Mouse (Mus musculus) limb, embryonic 15.5 days (tissue): Measurements from ENCODE around the gene Klhl29. TPM values are rescaled to one million over a fixed set of nuclear protein-coding genes. Genes with fewer than 3 reads are reported as not detected.

Experiments used
- ATAC-seq: fragments of 200-750 bp; cut with Nextera tagmentation; 2 replicates; pipeline ENCODE4 v1.8.0; 2017; ENCODE audit warnings: low read depth, moderate TSS enrichment; ENCODE audit not compliant: insufficient number of reproducible peaks, low FRiP score, low TSS enrichment
- H3K27ac ChIP-seq: fragments of 300-500 bp; sonication (generic); 2 replicates; pipeline ENCODE4 v1.5.1; 2015; ENCODE audit warnings: moderate library complexity, mild to moderate bottlenecking, inconsistent platforms
- H3K27me3 ChIP-seq: fragments of 300-500 bp; sonication (generic); 2 replicates; pipeline ENCODE4 v1.6.1; 2015; ENCODE audit warnings: inconsistent platforms
- H3K36me3 ChIP-seq: fragments of 300-500 bp; sonication (generic); 2 replicates; pipeline ENCODE4 v1.6.1; 2015; ENCODE audit warnings: inconsistent platforms
- H3K4me1 ChIP-seq: fragments of 300-500 bp; sonication (generic); 2 replicates; pipeline ENCODE4 v1.6.1; 2015; ENCODE audit warnings: inconsistent platforms
- H3K4me2 ChIP-seq: fragments of 300-500 bp; sonication (generic); 2 replicates; pipeline ENCODE4 v1.6.1; 2015; ENCODE audit warnings: mild to moderate bottlenecking, inconsistent platforms
- H3K4me3 ChIP-seq: fragments of 300-500 bp; sonication (generic); 2 replicates; pipeline ENCODE4 v1.5.1; 2015; ENCODE audit warnings: mild to moderate bottlenecking, inconsistent platforms
- H3K9ac ChIP-seq: fragments of 300-500 bp; sonication (generic); 2 replicates; pipeline ENCODE4 v1.6.1; 2015; ENCODE audit warnings: inconsistent platforms
- H3K9me3 ChIP-seq: fragments of 300-500 bp; sonication (generic); 2 replicates; pipeline ENCODE4 v1.6.1; 2016; ENCODE audit warnings: inconsistent platforms
- WGBS: fragments of 180-500 bp; shearing (Covaris S2); methylation state at CpG from one replicate; pipeline ENCODE4 v1.1.7; 2015; 5-methylcytosine and 5-hydroxymethylcytosine counted together
- polyA plus RNA-seq: library from polyadenylated mRNA; unstranded; fragments of >200 nt; fragmentation: Nextera tagmentation; extraction: Ambion mirVana; gene quantifications from 2 replicates; pipeline ENCODE4 v1.2.1, GENCODE M21; 2015

Gene Klhl29
- polyA plus RNA-seq, 1 experiment from 2014 or later: 2.2 TPM

DNA sequence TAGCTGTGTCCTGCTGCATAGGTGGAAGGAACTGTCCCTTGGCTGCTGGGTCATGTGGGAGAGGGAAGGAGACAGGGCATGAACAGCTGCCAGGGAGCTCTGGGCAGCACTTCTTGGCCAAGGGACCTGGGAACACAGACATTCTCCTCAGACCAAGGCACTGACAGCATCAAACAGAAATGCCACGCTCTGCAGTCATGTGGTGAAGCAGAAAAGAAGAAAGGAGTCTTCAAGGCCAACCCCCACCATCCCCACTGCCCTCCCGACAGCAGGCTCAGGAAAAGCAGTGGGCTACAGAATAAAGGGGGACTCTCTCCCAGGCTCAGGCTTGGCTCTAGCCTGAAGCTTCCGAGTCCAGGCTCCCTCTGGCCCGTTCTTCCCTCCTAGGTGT, 130.3 kb downstream of the Klhl29 start:
- no peak overlapping the region for H3K9ac ChIP-seq
- no peak overlapping the region for H3K4me2 ChIP-seq
- ATAC-seq: no peak
- H3K4me1 ChIP-seq: peaks cover 53% of the 10 kb centered on the region
- no peaks in the 10 kb centered on the region for H3K9me3 ChIP-seq
- 52% methylated on average over 4 of the region's 4 CpGs for WGBS
- peak overlapping the region; percentile 43; the same call in 1 of the 2 replicates for H3K27ac ChIP-seq
- no peaks in the 10 kb centered on the region for H3K36me3 ChIP-seq
- no peaks in the 10 kb centered on the region for H3K27me3 ChIP-seq
- no peak overlapping the region for H3K4me3 ChIP-seq

DNA sequence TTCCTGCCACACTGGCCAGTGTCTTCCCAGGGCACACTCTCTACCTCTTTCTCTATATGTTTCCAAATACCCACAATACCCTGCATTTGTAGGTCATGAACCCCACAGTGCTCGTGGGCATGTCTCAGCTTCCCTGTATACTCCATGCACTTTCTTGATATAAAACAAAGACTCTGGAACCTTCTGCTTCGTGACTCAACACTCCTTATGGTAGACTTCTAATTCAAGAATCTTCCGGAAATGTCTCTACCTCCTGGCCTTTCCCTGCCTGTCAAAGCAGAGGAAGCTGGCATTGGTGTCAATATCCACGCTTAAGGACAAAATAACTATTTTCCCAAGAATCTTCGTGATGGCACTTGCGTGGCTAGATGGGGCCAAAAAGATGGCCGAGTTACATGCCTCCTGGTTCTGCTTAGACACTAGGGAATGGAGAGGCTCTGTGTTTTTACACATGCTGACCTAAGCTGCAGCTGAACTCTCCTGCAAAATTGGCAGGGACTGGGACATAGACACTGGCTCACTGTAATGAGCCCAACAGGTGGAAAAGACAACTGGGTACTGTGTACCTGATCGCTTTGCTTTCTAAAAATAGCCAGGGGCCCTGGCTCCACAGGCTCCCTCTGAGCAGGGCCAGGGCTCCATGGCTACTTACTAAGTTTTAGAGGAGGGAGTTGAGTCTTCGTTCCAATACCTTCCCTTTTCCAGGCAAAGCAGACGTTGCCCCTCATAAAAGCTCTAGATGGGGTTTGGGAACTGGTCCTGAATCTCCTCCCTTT, 130.9 kb downstream of the Klhl29 start:
- H3K4me2 ChIP-seq: no peak overlapping the region
- H3K9me3 ChIP-seq: no peaks in the 10 kb centered on the region
- peaks cover 56% of the 10 kb centered on the region for H3K4me1 ChIP-seq
- H3K9ac ChIP-seq: no peak overlapping the region
- peak overlapping the region; percentile 43; the same call in 1 of the 2 replicates for H3K27ac ChIP-seq
- no peaks in the 10 kb centered on the region for H3K27me3 ChIP-seq
- H3K4me3 ChIP-seq: no peak overlapping the region
- WGBS: 75% methylated on average over 10 of the region's 10 CpGs
- no peaks in the 10 kb centered on the region for H3K36me3 ChIP-seq
- ATAC-seq: no peak

DNA sequence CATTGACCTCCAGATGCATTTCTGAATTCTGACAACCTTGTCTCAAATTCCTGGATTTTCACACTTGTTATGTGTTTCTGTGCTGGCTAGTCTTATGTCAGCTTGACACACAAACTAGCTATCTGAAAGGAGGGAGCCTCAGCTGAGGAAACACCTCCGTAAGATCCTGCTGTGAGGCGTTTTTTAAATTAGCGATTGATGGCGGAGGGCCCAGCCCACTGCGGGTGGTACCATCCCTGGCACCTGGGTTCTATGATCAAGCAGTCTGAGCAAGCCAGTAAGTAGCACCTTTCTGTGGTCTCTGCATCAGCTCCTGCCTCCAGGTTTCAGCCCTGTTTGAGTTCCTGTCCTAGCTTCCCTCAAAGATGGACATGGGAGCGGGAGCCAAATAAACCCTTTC, 131.6 kb downstream of the Klhl29 start:
- Histone ChIP-seq H3K4me3 (no peak overlapping the region), H3K4me1 (peaks cover 56% of the 10 kb centered on the region), H3K9me3 (no peaks in the 10 kb centered on the region), H3K9ac (no peak overlapping the region), H3K4me2 (no peak overlapping the region), H3K36me3 (no peaks in the 10 kb centered on the region), H3K27me3 (no peaks in the 10 kb centered on the region), H3K27ac (no peak overlapping the region)
- no peak for ATAC-seq
- WGBS: 70% methylated on average over 6 of the region's 6 CpGs

DNA sequence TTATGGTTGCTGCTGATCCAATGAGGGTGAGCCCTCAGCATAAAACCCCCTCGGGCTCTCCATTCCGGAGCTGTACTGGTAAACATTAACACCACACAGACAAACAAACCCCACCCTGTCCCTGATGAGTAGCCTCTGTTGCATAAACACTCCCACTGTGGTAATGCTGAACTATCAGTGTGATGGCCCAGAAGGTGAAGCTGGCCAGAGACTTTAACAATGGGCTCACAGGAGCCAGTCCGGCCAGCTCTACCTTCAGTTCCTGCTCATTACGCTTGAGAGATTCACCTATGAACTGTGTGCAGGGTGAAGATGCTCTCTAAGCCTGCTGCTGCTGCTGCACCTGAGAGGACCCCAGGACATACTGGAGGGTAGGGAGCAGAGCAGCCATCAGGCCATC, 132.0 kb downstream of the Klhl29 start:
- H3K27ac ChIP-seq: no peak overlapping the region
- no peak overlapping the region for H3K9ac ChIP-seq
- H3K4me3 ChIP-seq: no peak overlapping the region
- no peaks in the 10 kb centered on the region for H3K36me3 ChIP-seq
- no peaks in the 10 kb centered on the region for H3K27me3 ChIP-seq
- H3K9me3 ChIP-seq: no peaks in the 10 kb centered on the region
- H3K4me1 ChIP-seq: peaks cover 56% of the 10 kb centered on the region
- no peak overlapping the region for H3K4me2 ChIP-seq
- ATAC-seq: no peak
- 54% methylated on average over 4 of the region's 4 CpGs for WGBS

DNA sequence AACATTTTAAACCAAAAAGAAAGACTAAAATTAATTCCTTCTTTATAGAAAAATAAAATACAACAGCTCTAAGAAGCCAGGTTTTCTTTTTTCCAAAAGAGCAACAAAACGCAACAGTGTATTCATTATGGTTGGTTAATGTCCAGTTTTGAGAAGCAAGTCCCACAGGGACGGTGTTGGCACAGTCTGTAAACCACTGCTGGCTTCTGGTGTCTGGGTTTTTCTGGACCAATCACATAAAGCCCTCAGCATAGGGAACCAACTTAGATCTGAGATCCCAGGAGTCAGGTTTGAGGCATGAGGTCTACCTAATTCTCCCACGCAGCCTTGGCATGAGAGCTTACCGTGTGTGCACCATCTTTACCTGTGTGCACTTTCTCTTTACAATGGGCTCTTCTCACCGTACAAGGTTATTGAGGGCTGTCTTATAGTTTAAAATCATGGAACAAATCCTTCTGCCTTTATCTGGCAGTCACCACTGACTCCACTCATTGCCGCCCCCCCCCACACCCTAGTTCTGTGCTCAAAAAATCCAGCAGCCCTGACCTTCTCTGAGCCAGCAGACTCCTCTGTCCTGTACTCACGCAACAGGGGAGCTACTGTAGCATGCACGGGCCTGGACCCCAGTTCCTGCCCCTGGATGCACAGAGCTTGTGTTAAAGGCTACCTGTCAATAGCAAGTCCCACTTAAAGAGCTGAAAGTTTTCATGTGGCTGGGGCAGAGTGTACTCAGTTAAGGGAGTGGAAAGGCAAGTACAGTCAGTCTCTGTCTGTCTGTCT, 132.7 kb downstream of the Klhl29 start:
- no peaks in the 10 kb centered on the region for H3K27me3 ChIP-seq
- no peak overlapping the region for H3K9ac ChIP-seq
- no peak for ATAC-seq
- H3K9me3 ChIP-seq: no peaks in the 10 kb centered on the region
- H3K36me3 ChIP-seq: no peaks in the 10 kb centered on the region
- no peak overlapping the region for H3K4me2 ChIP-seq
- H3K27ac ChIP-seq: no peak overlapping the region
- WGBS: 67% methylated on average over 8 of the region's 8 CpGs
- no peak overlapping the region for H3K4me3 ChIP-seq
- peaks cover 57% of the 10 kb centered on the region for H3K4me1 ChIP-seq

DNA sequence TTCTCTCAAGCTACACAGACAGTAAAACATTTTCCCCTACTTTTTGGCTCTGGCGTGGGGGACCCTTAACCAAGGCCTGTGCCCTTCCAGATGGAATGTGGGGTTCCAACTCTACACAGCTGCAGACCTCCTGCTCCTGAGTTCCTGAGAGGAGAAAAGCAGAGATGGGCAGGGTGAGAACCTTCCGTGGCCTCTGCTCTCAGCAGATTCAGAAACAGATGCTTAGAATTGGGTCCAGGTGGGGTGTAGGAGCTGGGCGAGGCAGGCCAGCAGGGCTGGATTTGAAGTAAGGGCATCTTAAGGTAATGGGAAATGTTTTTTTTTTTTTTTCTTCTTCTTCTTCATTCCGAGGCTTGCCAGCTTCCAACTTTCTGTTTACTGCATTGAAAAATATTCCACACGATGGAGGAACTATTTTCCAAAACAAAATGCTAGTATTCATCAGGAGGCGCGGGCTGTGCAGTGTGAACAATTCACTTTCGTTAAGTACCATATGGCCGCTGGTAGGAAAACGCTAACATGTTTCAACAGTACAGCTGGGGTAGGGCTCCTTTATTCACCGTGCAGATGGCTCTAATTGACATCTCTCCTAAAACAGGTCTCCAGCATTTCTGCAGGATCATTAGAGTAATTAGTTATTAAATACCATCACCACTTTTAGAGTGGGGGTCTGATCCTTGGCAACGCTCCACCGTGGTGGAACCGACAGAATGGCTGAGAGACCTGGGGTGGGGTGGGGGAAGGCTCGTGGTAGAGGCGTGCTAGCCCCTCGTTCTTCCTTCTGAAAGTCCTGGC, 135.8 kb downstream of the Klhl29 start:
- H3K4me1 ChIP-seq: peaks cover 38% of the 10 kb centered on the region
- no peak overlapping the region for H3K4me3 ChIP-seq
- H3K4me2 ChIP-seq: no peak overlapping the region
- no peak overlapping the region for H3K27ac ChIP-seq
- H3K36me3 ChIP-seq: no peaks in the 10 kb centered on the region
- WGBS: 33% methylated on average over 17 of the region's 17 CpGs
- no peak overlapping the region for H3K9ac ChIP-seq
- H3K27me3 ChIP-seq: no peaks in the 10 kb centered on the region
- no peak for ATAC-seq
- H3K9me3 ChIP-seq: no peaks in the 10 kb centered on the region

DNA sequence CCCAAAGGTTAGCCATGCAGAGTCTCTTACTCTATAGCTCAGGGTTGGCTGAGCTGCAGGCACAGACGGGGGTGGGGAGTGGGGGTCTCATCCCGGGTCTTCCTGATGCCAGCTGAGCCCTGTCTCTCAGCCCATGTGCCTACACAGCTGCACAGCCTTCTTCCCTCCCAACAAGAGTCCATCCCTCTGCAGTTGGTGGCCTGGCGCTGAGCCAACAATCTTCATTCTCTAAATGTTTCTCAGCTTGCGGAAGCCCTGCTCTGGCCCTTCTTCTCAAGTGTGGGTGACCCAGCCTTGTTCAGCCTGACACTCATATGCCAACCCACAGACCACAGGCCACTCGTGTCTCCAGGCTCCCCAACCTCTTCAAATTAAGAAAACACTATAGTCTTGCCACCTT, 138.4 kb downstream of the Klhl29 start:
- Histone ChIP-seq H3K27ac (no peak overlapping the region), H3K4me2 (no peak overlapping the region), H3K4me3 (no peak overlapping the region), H3K4me1 (peaks cover 22% of the 10 kb centered on the region), H3K9me3 (no peaks in the 10 kb centered on the region), H3K27me3 (no peaks in the 10 kb centered on the region), H3K36me3 (no peaks in the 10 kb centered on the region), H3K9ac (no peak overlapping the region)
- peak; percentile 61; the same call in 1 of the 2 replicates for ATAC-seq
- WGBS: 57% methylated on average over 5 of the region's 5 CpGs

DNA sequence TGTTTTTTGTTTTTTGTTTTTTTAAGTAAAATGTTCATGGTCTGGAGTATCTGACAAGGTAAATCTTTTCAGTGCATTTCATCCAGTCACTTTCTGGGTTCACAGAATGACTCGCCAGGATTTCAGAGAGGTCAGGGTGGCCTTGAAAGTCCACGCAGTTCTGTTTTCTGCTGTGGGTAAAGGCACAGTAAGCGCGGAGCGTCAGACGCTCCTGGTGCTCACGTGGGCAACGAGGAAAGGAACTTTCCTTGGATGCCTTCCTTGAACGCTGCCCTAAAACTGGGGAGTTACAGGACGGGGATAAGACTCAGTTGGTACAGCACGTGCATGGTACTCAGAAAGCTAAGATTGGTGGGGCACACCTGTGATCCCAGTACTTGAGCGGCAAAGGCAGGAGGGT, 139.9 kb downstream of the Klhl29 start:
- H3K36me3 ChIP-seq: no peaks in the 10 kb centered on the region
- no peak overlapping the region for H3K4me3 ChIP-seq
- WGBS: 88% methylated on average over 12 of the region's 12 CpGs
- H3K9me3 ChIP-seq: no peaks in the 10 kb centered on the region
- no peaks in the 10 kb centered on the region for H3K27me3 ChIP-seq
- no peak overlapping the region for H3K4me2 ChIP-seq
- peaks cover 22% of the 10 kb centered on the region for H3K4me1 ChIP-seq
- no peak overlapping the region for H3K27ac ChIP-seq
- no peak overlapping the region for H3K9ac ChIP-seq
- no peak for ATAC-seq

DNA sequence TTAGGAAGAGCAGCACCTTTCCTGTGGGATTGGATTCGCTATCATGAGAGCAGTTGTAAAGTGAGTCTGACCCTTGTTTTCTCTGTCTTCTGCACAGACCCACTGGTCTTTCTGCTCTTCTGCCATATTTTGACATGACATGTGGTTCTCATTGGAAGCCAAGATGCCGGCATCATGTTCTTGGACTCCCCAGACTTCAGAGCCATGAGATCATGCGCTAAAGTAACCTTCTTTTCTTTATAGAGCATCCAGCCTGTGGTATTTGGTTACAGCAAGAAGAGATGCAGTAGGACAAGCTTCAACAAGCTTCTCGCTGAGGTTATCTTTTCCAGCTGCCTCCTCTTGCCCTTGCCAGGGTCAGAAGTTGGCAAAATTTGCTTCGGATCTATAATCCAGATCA, 145.0 kb downstream of the Klhl29 start:
- WGBS: 84% methylated on average over 5 of the region's 5 CpGs
- no peak overlapping the region for H3K4me3 ChIP-seq

DNA sequence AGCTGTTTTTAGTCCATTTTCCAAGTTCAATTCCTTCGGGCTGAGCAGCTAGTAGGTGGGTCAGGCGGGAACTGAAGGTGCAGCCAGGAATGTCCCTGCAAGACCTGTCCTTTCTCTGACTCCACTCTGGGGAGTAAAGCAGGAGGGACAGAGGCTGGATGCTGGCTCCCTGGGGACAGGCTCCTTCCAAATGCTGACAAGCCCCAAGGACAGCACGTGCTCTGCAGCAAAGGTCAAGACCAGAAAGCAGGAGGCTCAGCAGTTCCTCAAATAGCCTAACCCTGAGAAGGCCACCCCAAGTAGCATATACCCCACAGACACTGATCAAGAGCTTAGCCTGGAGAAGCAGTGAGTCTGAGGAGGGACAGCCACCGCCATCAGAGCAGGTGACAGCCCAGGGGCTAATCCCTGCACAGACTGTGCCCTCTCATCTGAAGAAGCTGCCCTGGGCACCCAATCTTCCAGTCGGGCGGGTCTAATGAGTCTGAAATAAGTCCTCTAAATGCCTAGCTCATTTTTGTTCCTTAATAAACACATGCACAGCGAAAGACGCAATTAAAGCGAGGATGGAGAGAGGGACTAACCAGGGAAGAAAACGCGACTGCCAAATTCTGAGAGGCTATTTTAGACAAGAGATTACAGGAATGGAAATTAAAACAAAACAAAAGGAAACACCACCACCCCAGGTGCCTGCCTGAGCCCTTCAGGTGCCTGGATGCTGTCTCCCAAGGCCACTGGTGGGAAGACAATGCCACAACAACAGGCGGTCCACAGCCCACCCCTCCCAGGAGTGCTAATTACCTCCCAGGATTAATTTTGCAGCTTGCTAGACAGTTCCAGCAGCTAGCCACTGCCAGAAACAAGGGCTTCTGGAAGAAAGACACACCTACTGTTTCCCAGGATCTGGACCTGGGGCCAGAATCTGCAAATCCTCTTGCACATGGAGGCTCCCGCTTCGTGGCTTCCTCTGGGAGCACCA, 148.5 kb downstream of the Klhl29 start:
- Histone ChIP-seq H3K4me2 (no peak overlapping the region), H3K4me1 (peaks cover 14% of the 10 kb centered on the region), H3K36me3 (no peaks in the 10 kb centered on the region), H3K9me3 (no peaks in the 10 kb centered on the region), H3K27ac (no peak overlapping the region), H3K27me3 (no peaks in the 10 kb centered on the region), H3K9ac (no peak overlapping the region), H3K4me3 (no peak overlapping the region)
- ATAC-seq: no peak
- 53% methylated on average over 14 of the region's 14 CpGs for WGBS

More for the DNA sequence above, 145.0 kb downstream of the Klhl29 start:
- Histone ChIP-seq H3K36me3 (no peaks in the 10 kb centered on the region), H3K9ac (no peak overlapping the region), H3K4me2 (no peak overlapping the region), H3K9me3 (no peaks in the 10 kb centered on the region), H3K27ac (no peak overlapping the region), H3K27me3 (no peaks in the 10 kb centered on the region), H3K4me1 (peaks cover 20% of the 10 kb centered on the region)
- no peak for ATAC-seq

DNA sequence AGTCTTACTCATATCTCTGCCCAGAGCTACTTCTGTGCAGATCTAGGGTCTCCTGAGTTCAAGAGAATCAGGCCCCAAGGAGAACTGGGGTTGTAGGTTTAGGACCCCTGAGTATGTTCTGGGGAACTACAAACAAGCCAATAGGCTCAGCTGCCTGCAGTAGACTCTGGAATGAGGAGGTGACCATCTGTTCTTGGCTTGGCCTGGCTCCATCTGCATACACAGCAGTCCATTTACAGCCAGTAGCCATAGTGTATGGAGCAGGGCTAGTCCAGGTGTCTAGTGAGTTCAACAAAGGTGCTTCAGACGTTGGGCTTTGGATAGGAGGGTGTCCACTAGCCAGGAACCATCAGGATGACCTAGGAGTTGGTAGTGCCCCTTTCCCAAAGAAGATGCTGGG, 151.9 kb downstream of the Klhl29 start:
- peaks cover 33% of the 10 kb centered on the region for H3K4me1 ChIP-seq
- no peak for ATAC-seq
- H3K4me2 ChIP-seq: no peak overlapping the region
- 39% methylated on average over 1 of the region's 1 CpGs for WGBS
- no peak overlapping the region for H3K9ac ChIP-seq
- H3K27ac ChIP-seq: no peak overlapping the region
- H3K4me3 ChIP-seq: no peak overlapping the region
- H3K27me3 ChIP-seq: no peaks in the 10 kb centered on the region
- no peaks in the 10 kb centered on the region for H3K9me3 ChIP-seq
- no peaks in the 10 kb centered on the region for H3K36me3 ChIP-seq
